Mouse (Mus musculus): ENCODE data around the gene Mob4. TPM values are rescaled to one million over a fixed set of nuclear protein-coding genes. Genes with fewer than 3 reads are reported as not detected.

Gene Mob4
- total and polyA plus RNA-seq, 3 experiments: 11.1 to 32.0 (median 27.8) TPM

GRCm38 (mm10) chr1:55193316-55193715 is 62.3 kb downstream of the Mob4 start:
- TF ChIP-seq CTCF (IDR thresholded peaks at IDR 0.05) (no peak), EP300 (IDR thresholded peaks at IDR 0.05; ENCODE audit: insufficient read depth, low read depth, low read length) (no peak), POLR2A (IDR thresholded peaks at IDR 0.05; ENCODE audit: insufficient read depth, low read depth, low read length) (no peak)
- Histone ChIP-seq H3K36me3 (ENCODE audit: control insufficient read depth, insufficient read depth, low read length) (no peaks in the 10 kb centered on the region), H3K79me2 (replicated peaks; ENCODE audit: control insufficient read depth, insufficient read depth, low read length) (no peaks in the 10 kb centered on the region), H3K4me3 (no peak overlapping the region), H3K9ac (ENCODE audit: low read depth, low read length) (no peak overlapping the region), H3K27ac (0 out of 2 replicates have a peak overlapping the region, but pooled peaks have one; percentile 7), H3K27me3 (ENCODE audit: control insufficient read depth, insufficient read depth, low read length) (no peaks in the 10 kb centered on the region), H3K4me1 (ENCODE audit: control insufficient read depth, insufficient read depth, low read length) (peaks cover 3% of the 10 kb centered on the region; the same call in 1 of the 2 replicates)
- 40% methylated on average over 2 of the region's 2 CpGs for WGBS
- intact Hi-C loops (cut with DNase I): loop anchor here (2.0 kb wide), 1 partner anchor 189 kb away; no protein-coding TSS in a partner anchor
- DNase-seq: peak; percentile 59 to 66

DNA sequence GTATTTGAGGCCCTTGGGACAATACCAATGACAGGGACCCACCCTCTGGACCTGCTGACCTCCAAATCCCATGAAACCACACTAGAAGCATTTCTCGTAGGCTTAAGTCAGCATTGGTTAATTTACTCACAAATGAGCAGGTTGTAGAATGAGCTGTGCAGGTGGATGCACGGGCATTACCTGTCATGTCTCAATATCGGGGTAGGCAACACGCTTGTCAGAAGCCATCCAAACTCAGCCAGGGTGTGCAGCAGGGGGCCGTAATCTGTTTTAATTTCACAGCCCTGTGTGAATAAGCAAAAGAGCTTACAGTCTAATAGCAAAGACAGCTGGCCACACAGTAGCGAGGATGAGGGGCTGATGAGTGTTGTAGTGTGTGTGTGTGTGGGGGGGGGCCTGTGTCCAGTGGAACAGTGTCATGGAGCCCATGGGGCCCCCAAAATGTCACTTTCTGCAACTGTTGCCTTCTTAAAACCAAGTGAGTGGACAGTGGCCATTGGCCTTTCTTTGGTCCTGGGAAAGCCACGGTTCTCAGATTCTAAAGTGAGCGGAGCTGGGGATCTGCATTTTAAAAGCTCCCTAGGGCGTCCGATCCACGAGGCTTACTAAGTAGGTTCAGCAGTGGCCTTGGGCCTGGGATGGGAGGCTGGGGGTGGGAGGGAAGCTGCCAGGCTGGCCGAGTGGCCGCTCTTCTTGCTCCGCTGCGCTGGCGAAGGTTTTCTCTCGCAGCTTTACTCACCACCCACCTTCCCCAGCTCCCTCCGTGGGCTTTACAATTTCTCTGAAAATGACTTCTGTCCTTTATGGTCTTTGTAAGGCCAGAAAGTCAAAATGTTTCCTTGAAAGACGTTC is 63.3 kb downstream of the Mob4 start:
- WGBS: 87% methylated on average over 19 of the region's 19 CpGs
- H3K9ac ChIP-seq (ENCODE audit: low read depth, low read length): no peak overlapping the region
- H3K4me1 ChIP-seq (ENCODE audit: control insufficient read depth, insufficient read depth, low read length): peaks cover 3% of the 10 kb centered on the region; the same call in 1 of the 2 replicates
- no peak for DNase-seq
- intact Hi-C loops (cut with DNase I): no loop called here
- TF ChIP-seq CTCF (IDR thresholded peaks at IDR 0.05): no peak
- no peak for TF ChIP-seq EP300 (IDR thresholded peaks at IDR 0.05; ENCODE audit: insufficient read depth, low read depth, low read length)
- TF ChIP-seq POLR2A (IDR thresholded peaks at IDR 0.05; ENCODE audit: insufficient read depth, low read depth, low read length): no peak
- H3K4me3 ChIP-seq: no peak overlapping the region
- H3K27ac ChIP-seq: no peak overlapping the region
- H3K36me3 ChIP-seq (ENCODE audit: control insufficient read depth, insufficient read depth, low read length): no peaks in the 10 kb centered on the region
- no peaks in the 10 kb centered on the region for H3K79me2 ChIP-seq (replicated peaks; ENCODE audit: control insufficient read depth, insufficient read depth, low read length)
- H3K27me3 ChIP-seq (ENCODE audit: control insufficient read depth, insufficient read depth, low read length): no peaks in the 10 kb centered on the region

DNA sequence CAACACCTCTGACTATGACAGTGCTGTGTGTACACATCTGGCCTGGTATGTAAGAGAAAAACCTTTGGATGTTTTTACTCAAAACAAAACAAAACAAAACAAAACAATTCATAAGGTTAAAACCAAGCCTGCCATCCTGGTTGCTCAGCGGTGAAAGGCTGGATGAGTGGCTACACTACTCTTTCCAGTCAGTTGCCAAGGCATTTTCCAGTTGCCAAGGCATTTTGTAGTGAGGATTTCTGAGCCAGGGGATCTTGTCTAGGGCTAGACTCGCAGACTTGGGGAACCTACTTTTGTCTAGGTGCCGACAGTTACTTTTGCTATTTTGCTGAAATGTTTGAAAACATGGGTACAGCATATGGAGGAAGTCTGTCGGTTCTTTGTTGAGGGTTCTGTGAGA is 64.0 kb downstream of the Mob4 start:
- no peak overlapping the region for H3K4me3 ChIP-seq
- no peak overlapping the region for H3K9ac ChIP-seq (ENCODE audit: low read depth, low read length)
- 89% methylated on average over 4 of the region's 4 CpGs for WGBS
- no peak overlapping the region for H3K27ac ChIP-seq
- no peaks in the 10 kb centered on the region for H3K27me3 ChIP-seq (ENCODE audit: control insufficient read depth, insufficient read depth, low read length)
- H3K4me1 ChIP-seq (ENCODE audit: control insufficient read depth, insufficient read depth, low read length): peaks cover 3% of the 10 kb centered on the region; the same call in 1 of the 2 replicates
- H3K79me2 ChIP-seq (replicated peaks; ENCODE audit: control insufficient read depth, insufficient read depth, low read length): no peaks in the 10 kb centered on the region
- H3K36me3 ChIP-seq (ENCODE audit: control insufficient read depth, insufficient read depth, low read length): no peaks in the 10 kb centered on the region
- intact Hi-C loops (cut with DNase I): no loop called here
- no peak for DNase-seq
- TF ChIP-seq CTCF (IDR thresholded peaks at IDR 0.05) (no peak), EP300 (IDR thresholded peaks at IDR 0.05; ENCODE audit: insufficient read depth, low read depth, low read length) (no peak), POLR2A (IDR thresholded peaks at IDR 0.05; ENCODE audit: insufficient read depth, low read depth, low read length) (no peak)

DNA sequence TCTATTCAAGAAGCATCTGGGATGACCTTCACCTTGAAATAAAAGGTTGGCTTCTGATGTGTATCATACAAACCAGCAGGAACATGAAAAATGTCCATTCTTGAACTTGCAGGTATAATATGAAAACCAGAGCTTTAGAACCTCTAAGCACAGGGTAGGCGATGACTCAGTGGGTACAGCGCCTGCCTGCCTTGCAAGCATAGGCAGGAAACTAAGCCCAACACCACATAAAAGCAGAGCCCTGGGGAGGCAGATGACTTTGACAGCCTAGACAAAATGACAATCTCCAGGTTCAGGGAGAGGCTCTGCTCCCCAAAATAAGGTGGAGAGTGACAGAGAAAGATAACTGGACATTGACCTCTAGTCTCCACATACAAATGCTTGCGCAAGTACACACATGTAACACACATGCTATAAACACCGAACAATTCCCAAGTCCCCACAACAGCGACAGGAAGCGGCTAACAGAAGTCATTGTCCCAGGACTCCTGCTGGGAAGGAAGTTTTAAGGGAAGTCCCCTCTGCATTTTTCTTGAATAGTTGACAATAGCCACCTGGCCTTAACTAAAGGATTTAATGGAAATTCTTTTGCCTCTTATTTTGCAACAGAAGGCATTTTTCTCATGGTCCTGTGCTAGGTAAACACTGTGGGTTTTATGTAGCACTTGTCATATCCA is 65.4 kb downstream of the Mob4 start:
- Histone ChIP-seq H3K27ac (peak overlapping the region; percentile 39; the same call in 1 of the 2 replicates), H3K27me3 (ENCODE audit: control insufficient read depth, insufficient read depth, low read length) (no peaks in the 10 kb centered on the region), H3K36me3 (ENCODE audit: control insufficient read depth, insufficient read depth, low read length) (no peaks in the 10 kb centered on the region), H3K4me1 (ENCODE audit: control insufficient read depth, insufficient read depth, low read length) (peaks cover 3% of the 10 kb centered on the region; the same call in 1 of the 2 replicates), H3K4me3 (no peak overlapping the region), H3K9ac (ENCODE audit: low read depth, low read length) (no peak overlapping the region), H3K79me2 (replicated peaks; ENCODE audit: control insufficient read depth, insufficient read depth, low read length) (no peaks in the 10 kb centered on the region)
- TF ChIP-seq EP300 (IDR thresholded peaks at IDR 0.05; ENCODE audit: insufficient read depth, low read depth, low read length) (no peak), POLR2A (IDR thresholded peaks at IDR 0.05; ENCODE audit: insufficient read depth, low read depth, low read length) (no peak), CTCF (IDR thresholded peaks at IDR 0.05) (no peak)
- DNase-seq: no peak
- intact Hi-C loops (cut with DNase I): no loop called here
- WGBS: 38% methylated on average over 6 of the region's 6 CpGs

- intact Hi-C loops (cut with DNase I): no loop called here
- Histone ChIP-seq H3K4me1 (ENCODE audit: control insufficient read depth, insufficient read depth, low read length) (no peaks in the 10 kb centered on the region), H3K9ac (ENCODE audit: low read depth, low read length) (no peak overlapping the region), H3K36me3 (ENCODE audit: control insufficient read depth, insufficient read depth, low read length) (no peaks in the 10 kb centered on the region), H3K27ac (no peak overlapping the region), H3K4me3 (no peak overlapping the region), H3K79me2 (replicated peaks; ENCODE audit: control insufficient read depth, insufficient read depth, low read length) (no peaks in the 10 kb centered on the region), H3K27me3 (ENCODE audit: control insufficient read depth, insufficient read depth, low read length) (no peaks in the 10 kb centered on the region)
- TF ChIP-seq POLR2A (IDR thresholded peaks at IDR 0.05; ENCODE audit: insufficient read depth, low read depth, low read length): no peak
- no peak for TF ChIP-seq EP300 (IDR thresholded peaks at IDR 0.05; ENCODE audit: insufficient read depth, low read depth, low read length)
- no peak for TF ChIP-seq CTCF (IDR thresholded peaks at IDR 0.05)
- DNase-seq: no peak
- WGBS: 58% methylated on average over 3 of the region's 3 CpGs
Observed at GRCm38 (mm10) chr1:55198719-55199118, 67.7 kb downstream of the Mob4 start.
